Mouse (Mus musculus): ENCODE data around the gene Zfp607b.

Gene Zfp607b

GRCm38 (mm10) chr7:27685220-27685619 is 3.9 kb upstream of the Zfp607b start:
- DNase-seq (ENCODE audit: low spot score in 2 of 2) = no peak

- no peak for DNase-seq (ENCODE audit: low spot score in 2 of 2)
These were observed 3.5 kb upstream of the Zfp607b start for GRCm38 (mm10) chr7:27685681-27686080.

GRCm38 (mm10) chr7:27687043-27687442 is 2.1 kb upstream of the Zfp607b start:
- DNase-seq (ENCODE audit: low spot score in 2 of 2) = no peak

GRCm38 (mm10) chr7:27687836-27688235 is 1.3 kb upstream of the Zfp607b start:
- no peak for DNase-seq (ENCODE audit: low spot score in 2 of 2)

- no peak for DNase-seq (ENCODE audit: low spot score in 2 of 2)
These were observed 823 bp upstream of the Zfp607b start for GRCm38 (mm10) chr7:27688246-27688788.

- DNase-seq (ENCODE audit: low spot score in 2 of 2) = peak in 1 of 2 experiments; percentile 52
These were observed 1.9 kb downstream of the Zfp607b start for GRCm38 (mm10) chr7:27691076-27691475.

GRCm38 (mm10) chr7:27696711-27697110 is 7.6 kb downstream of the Zfp607b start:
- DNase-seq (ENCODE audit: low spot score in 2 of 2) = no peak

- DNase-seq (ENCODE audit: low spot score in 2 of 2) = no peak
These were observed 21.3 kb downstream of the Zfp607b start for GRCm38 (mm10) chr7:27710402-27710801.

GRCm38 (mm10) chr7:27721951-27722350 is 32.8 kb downstream of the Zfp607b start:
- DNase-seq (ENCODE audit: low spot score in 2 of 2) = no peak

GRCm38 (mm10) chr7:27725566-27726538 is 36.7 kb downstream of the Zfp607b start:
- DNase-seq (ENCODE audit: low spot score in 2 of 2) = peak in 1 of 2 experiments; percentile 37

GRCm38 (mm10) chr7:27727471-27727870 is 38.3 kb downstream of the Zfp607b start:
- no peak for DNase-seq (ENCODE audit: low spot score in 2 of 2)

GRCm38 (mm10) chr7:27731281-27731883 is 42.2 kb downstream of the Zfp607b start, which contains the start of gene Zfp60:
TSS of gene Zfp60 (plus strand) at chr7:27731389.
- peak; percentile 74 to 86 for DNase-seq (ENCODE audit: low spot score in 2 of 2)

- DNase-seq (ENCODE audit: low spot score in 2 of 2) = no peak
These were observed 42.8 kb downstream of the Zfp607b start for GRCm38 (mm10) chr7:27731946-27732345.

GRCm38 (mm10) chr7:27732508-27732907 is 43.4 kb downstream of the Zfp607b start:
- DNase-seq (ENCODE audit: low spot score in 2 of 2) = no peak

GRCm38 (mm10) chr7:27735457-27735856 is 46.3 kb downstream of the Zfp607b start:
- DNase-seq (ENCODE audit: low spot score in 2 of 2) = no peak
